Mouse (Mus musculus) lung, adult 2 months (tissue): ENCODE data around the gene Tlr9. TPM values are rescaled to one million over a fixed set of nuclear protein-coding genes. Genes with fewer than 3 reads are reported as not detected.
A peak's percentile ranks its signal among the peaks of the same experiment; 100 is the strongest.

Source experiments
- DNase-seq: peaks from one replicate; pipeline ENCODE4 v3.0.0; 2022
- H3K4me1 ChIP-seq: fragments of 200-500 bp; 2 replicates; pipeline ENCODE4 v1.6.1; 2011; ENCODE audit warnings: low read length; ENCODE audit not compliant: control insufficient read depth, insufficient read depth
- H3K4me3 ChIP-seq: fragments of 200-500 bp; replicated peaks from 2 replicates; pipeline ENCODE3; 2011; ENCODE audit warnings: low read depth, mild to moderate bottlenecking, control low read depth, low read length; ENCODE audit errors: extremely low read depth
- CTCF ChIP-seq: fragments of 200-500 bp; IDR thresholded peaks from 2 replicates; pipeline ENCODE4 v1.5.1; 2011; ENCODE audit warnings: mild to moderate bottlenecking, low read length, control low read depth; ENCODE audit not compliant: insufficient read depth
- POLR2A ChIP-seq: fragments of 200-500 bp; IDR thresholded peaks from 2 replicates; pipeline ENCODE4 v1.6.1; 2011; ENCODE audit warnings: low read depth, mild to moderate bottlenecking, control low read depth, low read length, borderline replicate concordance; ENCODE audit errors: extremely low read depth
- WGBS: fragments of 180-500 bp; shearing (Covaris S2); methylation state at CpG from one replicate; pipeline ENCODE4 v1.1.7; 2018; 5-methylcytosine and 5-hydroxymethylcytosine counted together
- polyA plus RNA-seq: library from polyadenylated mRNA; depleted of rRNA; stranded (reverse); fragments of >200 nt; gene quantifications from 2 replicates; pipeline ENCODE4 v1.2.3, GENCODE M21; 2012

The Tlr9 gene
- polyA plus RNA-seq, 1 experiment: 6.4 TPM

GRCm38 (mm10) chr9:106202819-106203636 lies 19.4 kb upstream of the Tlr9 start, which contains the start of gene Twf2:
Gene Twf2, plus strand, starts transcription at chr9:106203108.
- H3K4me3 ChIP-seq: peak within 1 kb of the TSS; percentile 97
- H3K4me1 ChIP-seq: peaks cover 25% of the 10 kb centered on the region
- WGBS: under 1% methylated on average over 61 of the region's 61 CpGs
- TF ChIP-seq CTCF (no peak), POLR2A (peak; percentile 68; the same call in 1 of the 2 replicates)
- DNase-seq: peak; percentile 90

DNA sequence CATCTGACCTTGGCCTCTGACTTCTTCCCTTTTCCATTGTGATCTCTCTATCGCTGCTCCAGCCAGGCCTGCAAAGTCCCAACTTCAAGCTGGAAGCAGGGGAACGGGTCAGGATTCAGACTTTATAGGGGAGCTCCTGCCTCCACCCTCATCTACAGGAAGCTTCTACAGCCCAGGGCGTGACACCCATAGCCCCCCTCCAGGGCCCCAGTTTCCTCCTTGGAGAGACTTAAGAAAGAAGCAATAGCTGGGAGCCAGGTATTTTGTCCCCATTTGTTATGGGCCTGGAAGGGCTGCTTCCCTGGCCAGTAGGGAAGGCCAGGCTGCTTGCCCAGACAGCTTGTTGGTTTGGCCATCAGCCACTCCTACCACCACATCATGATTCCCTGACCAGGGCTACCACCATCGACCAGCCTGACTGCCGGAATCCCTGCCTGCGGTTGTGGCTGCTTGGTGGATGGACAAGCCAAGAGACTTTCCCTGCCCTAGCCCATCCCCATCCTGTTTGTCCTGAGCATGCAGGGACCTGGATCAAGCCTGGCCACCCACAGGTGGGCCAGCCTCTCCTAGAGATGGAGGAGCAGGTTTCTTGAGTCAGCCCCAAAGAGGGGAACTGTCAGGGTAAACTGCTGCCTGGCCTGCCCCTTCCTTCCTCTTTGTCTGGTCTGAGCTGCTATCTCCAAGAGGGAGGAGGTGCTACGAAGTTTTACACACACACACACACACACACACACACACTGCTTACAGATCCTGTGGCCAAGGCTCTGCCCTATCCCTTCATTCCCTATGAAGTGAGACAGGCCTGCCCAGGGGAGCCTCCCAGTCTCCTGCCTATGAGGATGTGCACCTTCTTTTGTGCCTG lies 18.2 kb upstream of the Tlr9 start:
- no peak for TF ChIP-seq CTCF
- TF ChIP-seq POLR2A: no peak
- peaks cover 22% of the 10 kb centered on the region for H3K4me1 ChIP-seq

DNA sequence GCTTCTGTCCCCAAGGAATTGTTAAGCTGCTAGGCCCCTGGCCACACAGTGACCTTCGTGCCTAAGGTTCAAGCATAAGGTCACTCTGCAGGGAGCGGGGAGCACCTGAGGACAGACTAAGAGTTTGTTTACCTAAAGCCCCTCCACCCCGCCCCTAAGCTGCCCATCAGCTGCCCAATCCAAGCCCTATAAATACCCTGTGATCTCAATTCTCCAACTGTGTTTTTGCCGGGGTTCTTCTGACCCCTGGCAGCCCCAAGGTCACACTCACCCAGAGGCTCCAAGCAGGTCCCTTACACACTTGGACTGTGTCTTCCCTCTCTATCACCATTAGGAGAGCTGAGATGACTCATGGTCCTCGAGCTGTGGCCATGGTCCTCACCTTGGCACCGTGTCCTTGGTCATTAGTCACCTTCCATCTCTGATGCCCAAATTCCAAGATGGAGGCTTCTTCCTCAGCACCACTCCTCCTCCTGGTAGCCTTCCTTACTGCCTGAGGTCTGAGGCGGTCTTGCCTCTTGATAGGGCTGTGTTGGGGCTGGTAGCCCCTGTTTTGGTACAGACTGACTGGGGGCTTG lies 16.6 kb upstream of the Tlr9 start:
- Histone ChIP-seq H3K4me1 (peaks cover 18% of the 10 kb centered on the region), H3K4me3 (no peak overlapping the region)
- DNase-seq: no peak
- TF ChIP-seq POLR2A: no peak
- no peak for TF ChIP-seq CTCF
- WGBS: 70% methylated on average over 7 of the region's 7 CpGs

More for the DNA sequence above, 18.2 kb upstream of the Tlr9 start:
- 31% methylated on average over 7 of the region's 7 CpGs for whole genome bisulfite sequencing
- DNase-seq: no peak
- H3K4me3 ChIP-seq: peak overlapping the region; percentile 7

GRCm38 (mm10) chr9:106206515-106206914 lies 15.9 kb upstream of the Tlr9 start:
- TF ChIP-seq POLR2A (no peak), CTCF (no peak)
- 47% methylated on average over 2 of the region's 2 CpGs for WGBS
- H3K4me3 ChIP-seq: no peak overlapping the region
- DNase-seq: no peak
- H3K4me1 ChIP-seq: peaks cover 21% of the 10 kb centered on the region

DNA sequence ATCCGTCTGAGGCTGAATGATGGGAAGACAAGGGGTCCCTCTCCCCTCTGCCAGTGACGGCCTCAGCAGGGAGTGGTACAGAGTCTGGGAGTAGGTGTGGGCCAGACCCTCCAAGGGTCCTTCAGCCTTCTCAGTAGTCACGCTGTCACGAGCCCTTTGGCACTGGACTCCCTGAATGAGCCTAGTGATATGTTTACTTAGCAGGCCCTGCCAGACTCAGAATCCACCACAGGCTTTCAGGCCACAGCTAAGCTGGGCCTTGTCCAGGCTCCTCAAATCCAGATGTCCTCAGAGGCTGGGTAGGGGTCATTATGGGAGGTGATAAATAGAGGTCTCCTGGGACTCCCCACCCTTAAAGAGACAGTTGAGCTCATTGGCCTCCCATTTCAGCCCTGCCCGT lies 14.2 kb upstream of the Tlr9 start:
- TF ChIP-seq CTCF (no peak), POLR2A (no peak)
- Histone ChIP-seq H3K4me3 (no peak overlapping the region), H3K4me1 (peaks cover 25% of the 10 kb centered on the region)
- no peak for DNase-seq
- 79% methylated on average over 5 of the region's 5 CpGs for whole genome bisulfite sequencing

DNA sequence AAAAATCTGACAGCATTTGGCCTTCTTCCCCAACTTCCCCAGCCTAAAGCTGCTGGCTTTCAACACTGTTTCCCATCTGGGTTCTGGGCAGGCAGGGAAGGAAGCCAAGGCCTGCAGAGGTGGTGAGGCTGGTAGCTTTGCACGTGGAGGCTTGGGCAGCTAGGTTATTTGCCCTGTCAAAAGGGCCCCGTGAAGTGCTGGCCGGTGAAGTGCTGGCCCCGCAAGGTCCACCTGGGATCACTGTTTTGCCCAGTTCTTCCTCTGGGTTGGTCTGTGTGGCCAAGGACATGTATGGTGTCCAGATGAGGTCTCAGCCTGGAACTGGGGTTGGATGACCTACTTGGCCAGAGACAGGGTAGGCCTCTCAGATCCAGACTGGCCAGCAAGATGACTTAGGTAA lies 12.4 kb upstream of the Tlr9 start:
- H3K4me1 ChIP-seq: peaks cover 19% of the 10 kb centered on the region
- TF ChIP-seq POLR2A: no peak
- TF ChIP-seq CTCF: no peak
- DNase-seq: no peak
- 74% methylated on average over 4 of the region's 4 CpGs for WGBS
- no peak overlapping the region for H3K4me3 ChIP-seq

DNA sequence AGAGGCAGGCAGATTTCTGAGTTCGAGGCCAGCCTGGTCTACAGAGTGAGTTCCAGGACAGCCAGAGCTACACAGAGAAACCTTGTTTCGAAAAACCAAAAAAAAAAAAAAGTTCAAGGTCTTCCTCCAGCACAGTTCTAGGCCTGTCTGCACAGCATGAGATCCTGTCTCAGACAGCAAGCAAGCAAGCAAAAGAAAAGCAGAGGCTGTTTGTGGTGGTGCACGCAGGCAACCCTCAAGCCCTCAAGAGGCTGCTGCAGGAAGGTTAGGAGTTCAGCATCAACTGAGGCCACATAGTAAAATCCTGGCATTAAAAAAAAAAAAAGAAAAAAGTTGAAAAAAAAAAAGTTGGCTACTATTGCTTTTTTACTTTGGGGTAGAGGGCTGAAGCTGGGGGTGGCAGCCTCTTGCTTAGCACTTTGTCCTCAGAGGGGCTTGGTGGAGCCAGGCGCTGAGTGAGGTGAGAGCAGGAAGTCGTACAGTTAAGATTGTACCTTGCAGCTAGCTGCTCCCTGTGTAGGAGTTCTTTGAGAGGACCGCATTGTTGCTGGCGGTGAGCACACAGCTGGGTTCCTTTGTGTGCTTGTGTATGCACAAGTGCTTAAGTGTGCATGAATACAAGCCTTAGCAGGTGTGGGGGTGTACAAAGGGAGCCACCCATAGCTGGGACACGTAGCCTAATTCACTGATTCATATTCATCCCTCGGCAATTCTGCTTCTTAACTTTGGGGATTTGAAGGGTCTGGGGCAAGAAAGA lies 11.4 kb upstream of the Tlr9 start:
- Histone ChIP-seq H3K4me3 (no peak overlapping the region), H3K4me1 (peaks cover 16% of the 10 kb centered on the region)
- DNase-seq: no peak
- no peak for TF ChIP-seq CTCF
- no peak for TF ChIP-seq POLR2A
- WGBS: 66% methylated on average over 9 of the region's 9 CpGs

GRCm38 (mm10) chr9:106211680-106212593 lies 10.5 kb upstream of the Tlr9 start:
- WGBS: 26% methylated on average over 37 of the region's 37 CpGs
- Histone ChIP-seq H3K4me3 (peak overlapping the region; percentile 25), H3K4me1 (peaks cover 12% of the 10 kb centered on the region)
- DNase-seq: peak; percentile 86
- peak; percentile 30; the same call in 1 of the 2 replicates for TF ChIP-seq POLR2A
- peak; percentile 100 for TF ChIP-seq CTCF
